In the genomic region with DNA sequence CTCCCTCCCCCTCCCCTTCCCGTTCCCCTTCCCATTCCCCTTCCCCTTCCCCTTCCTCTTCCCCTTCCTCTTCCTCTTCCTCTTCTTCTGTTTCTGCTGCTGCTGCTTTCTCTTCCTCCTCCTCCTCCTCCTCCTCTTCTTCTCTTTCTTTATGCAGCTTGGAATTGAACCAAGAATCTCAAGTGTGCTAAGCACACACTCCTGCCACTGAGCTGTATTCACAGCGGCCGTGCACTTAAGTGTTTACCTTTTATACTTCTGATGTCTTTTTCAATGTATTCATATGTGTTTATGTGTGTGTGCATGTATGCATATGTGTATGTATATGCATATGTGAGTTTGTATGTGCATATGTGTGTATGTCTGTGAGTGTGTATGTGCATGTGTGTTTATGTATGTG, we compare ENCODE assay signal across 27 mouse cellular contexts. TPM values are rescaled to one million over a fixed set of nuclear protein-coding genes. Genes with fewer than 3 reads are reported as not detected.
DNase-seq lines count a peak whose midpoint lies in the region; ATAC-seq and TF ChIP-seq lines count a peak whose summit lies in the region.
"Had no signal": no experiment of that assay in that cellular context is flagged by ENCODE, and none has a peak within 500 bp of the region (broad histone marks: within the 10 kb centered on the region; RNA-seq: fewer than 3 reads in every experiment).

No protein-coding gene starts in this region.

- H3K4me2 ChIP-seq in lung, embryonic 15.5 days: peak overlapping the region; percentile 28; the same call in 1 of the 2 replicates
- H3K4me2 ChIP-seq in lung, postnatal 0 days (replicated peaks; ENCODE audit: low read depth, low read length): peak overlapping the region; percentile 38
- H3K4me2 ChIP-seq: embryonic facial prominence, embryonic 13.5 days; embryonic facial prominence, embryonic 15.5 days; forebrain, embryonic 12.5 days had no signal

- peak overlapping the region; percentile 49; the same call in 1 of the 2 replicates for H3K27ac ChIP-seq in lung, embryonic 15.5 days
- no peak overlapping the region for H3K27ac ChIP-seq in lung, postnatal 0 days (ENCODE audit: low read length)
- H3K27ac ChIP-seq: embryonic facial prominence, embryonic 13.5 days; embryonic facial prominence, embryonic 15.5 days; forebrain, embryonic 10.5 days; forebrain, embryonic 12.5 days had no signal

- no peaks in the 10 kb centered on the region for H3K9me3 ChIP-seq in lung, embryonic 15.5 days
- no peaks in the 10 kb centered on the region for H3K9me3 ChIP-seq in lung, postnatal 0 days (ENCODE audit: low read length)
- H3K9me3 ChIP-seq: embryonic facial prominence, embryonic 13.5 days; embryonic facial prominence, embryonic 15.5 days; forebrain, embryonic 10.5 days; forebrain, embryonic 12.5 days; G1E had no signal

- no peak for DNase-seq in lung, postnatal 4 days
- peak; percentile 52 for DNase-seq in lung, postnatal 0 days (ENCODE audit: low spot score)
- no peak for DNase-seq in lung, postnatal 14 days
- peak; percentile 46 for DNase-seq in lung, postnatal 36 days
- DNase-seq: adrenal gland, adult 8-10 months; adrenal gland, postnatal 14 days; adrenal gland, postnatal 36 days; cerebellum, adult 11 months; cerebellum, adult 18-20 months; cerebellum, adult 8-10 months; cerebellum, adult 9-11 months; cerebellum, postnatal 14 days; cerebellum, postnatal 36 days; embryo, embryonic 11 days had no signal

- no peaks in the 10 kb centered on the region for H3K27me3 ChIP-seq in lung, embryonic 15.5 days
- H3K27me3 ChIP-seq in lung, postnatal 0 days (replicated peaks; ENCODE audit: insufficient read depth, low read length): no peaks in the 10 kb centered on the region
- H3K27me3 ChIP-seq: CH12.LX; embryonic facial prominence, embryonic 13.5 days; embryonic facial prominence, embryonic 15.5 days; forebrain, embryonic 12.5 days; Patski had no signal

- no peak for ATAC-seq in lung, embryonic 15.5 days (ENCODE audit: borderline replicate concordance, extremely low read depth, low FRiP score, low TSS enrichment)
- peak; percentile 49; the same call in 1 of the 2 replicates for ATAC-seq in lung, postnatal 0 days
- no peak for ATAC-seq in cerebellum, adult (ENCODE audit: insufficient number of reproducible peaks, low FRiP score, low TSS enrichment)
- ATAC-seq: activated CD4-positive, CD25-positive, alpha-beta regulatory T cell, adult 4 months; forebrain, embryonic 14.5 days; forebrain, embryonic 16.5 days; Patski had no signal

- peak overlapping the region; percentile 7; the same call in 1 of the 2 replicates for H3K4me3 ChIP-seq in lung, embryonic 15.5 days
- H3K4me3 ChIP-seq in lung, postnatal 0 days (ENCODE audit: low read depth, low read length): peak overlapping the region; percentile 12; the same call in 1 of the 2 replicates
- H3K4me3 ChIP-seq: embryonic facial prominence, embryonic 13.5 days; embryonic facial prominence, embryonic 15.5 days; erythroblast, embryonic 14.5 days; forebrain, embryonic 10.5 days; forebrain, embryonic 12.5 days had no signal

- H3K9ac ChIP-seq in lung, embryonic 15.5 days: no peak overlapping the region
- H3K9ac ChIP-seq in lung, postnatal 0 days (replicated peaks; ENCODE audit: low read depth): no peak overlapping the region
- H3K9ac ChIP-seq: embryonic facial prominence, embryonic 13.5 days; embryonic facial prominence, embryonic 15.5 days; forebrain, embryonic 12.5 days had no signal

- WGBS in lung, embryonic 15.5 days: 42% methylated on average over 3 of the region's 3 CpGs
- WGBS in lung, postnatal 0 days: 53% methylated on average over 3 of the region's 3 CpGs

- H3K4me1 ChIP-seq in lung, embryonic 15.5 days: 0 out of 2 replicates have a peak, but pooled peaks cover 3% of the 10 kb centered on the region
- no peaks in the 10 kb centered on the region for H3K4me1 ChIP-seq in lung, postnatal 0 days (ENCODE audit: insufficient read depth, low read depth, low read length)
- H3K4me1 ChIP-seq: embryonic facial prominence, embryonic 15.5 days had no signal

- TF ChIP-seq EP300 in lung, postnatal 0 days (IDR thresholded peaks at IDR 0.05): no peak

- no peaks in the 10 kb centered on the region for H3K36me3 ChIP-seq in lung, embryonic 15.5 days
- no peaks in the 10 kb centered on the region for H3K36me3 ChIP-seq in lung, postnatal 0 days (ENCODE audit: insufficient read depth, low read length)
- H3K36me3 ChIP-seq: embryonic facial prominence, embryonic 13.5 days; embryonic facial prominence, embryonic 15.5 days; forebrain, embryonic 10.5 days; forebrain, embryonic 12.5 days; G1E had no signal

- no peak for TF ChIP-seq CTCF in lung, postnatal 0 days (IDR thresholded peaks at IDR 0.05)

RNA-seq across cellular contexts. Expression of gene Bdh2, which starts 4.8 kb away (rescaled TPM):
- 7.6 TPM in 2 replicates for polyA plus RNA-seq in lung, embryonic 15.5 days (2015; fragmentation: Nextera tagmentation; extraction: Ambion mirVana)
- 5.8 and 5.9 TPM in 2 replicates for polyA plus RNA-seq in lung, postnatal 0 days (2015; fragmentation: Nextera tagmentation; extraction: Ambion mirVana)
- polyA plus RNA-seq: activated CD4-positive, CD25-positive, alpha-beta regulatory T cell, adult 4 months; erythroblast, embryonic 14.5 days; G1E had no signal

RNA-seq across cellular contexts. Expression of gene Slc9b2, which starts 21.7 kb away (rescaled TPM):
- polyA plus RNA-seq in lung, embryonic 15.5 days (2015; fragmentation: Nextera tagmentation; extraction: Ambion mirVana): 1.2 and 1.3 TPM in 2 replicates
- 0.26 and 0.57 TPM in 2 replicates for polyA plus RNA-seq in lung, postnatal 0 days (2015; fragmentation: Nextera tagmentation; extraction: Ambion mirVana)
- polyA plus RNA-seq: erythroblast, embryonic 14.5 days; G1E; Patski had no signal

Comparison
In these comparisons a context has a peak if more than half of its experiments do, and no peak if none do; other contexts are left out.
1. DNase-seq: peak in lung, postnatal 0 days (single experiment) and lung, postnatal 36 days (single experiment); none in lung, postnatal 4 days (0 of 2) and lung, postnatal 14 days (single experiment).